Mouse (Mus musculus) limb, embryonic 11.5 days (tissue): ENCODE measurements around the gene Fam169b. TPM values are rescaled to one million over a fixed set of nuclear protein-coding genes. Genes with fewer than 3 reads are reported as not detected.

Experiments used
- ATAC-seq: fragments of 200-750 bp; cut with Nextera tagmentation; 2 replicates; pipeline ENCODE4 v1.8.0; 2017; ENCODE audit warnings: low read depth; ENCODE audit not compliant: insufficient number of reproducible peaks, low FRiP score, low TSS enrichment
- DNase-seq: peaks from one replicate; pipeline ENCODE4 v3.0.0-alpha.2; 2015; ENCODE audit warnings: low spot score
- H3K27ac ChIP-seq: fragments of 300-500 bp; sonication (generic); replicated peaks from 2 replicates; pipeline ENCODE4 v1.5.1; 2014; ENCODE audit warnings: low read depth, mild to moderate bottlenecking, low read length
- H3K27me3 ChIP-seq: fragments of 300-500 bp; sonication (generic); 2 replicates; pipeline ENCODE4 v1.6.1; 2014; ENCODE audit warnings: mild to moderate bottlenecking, low read length, mixed read lengths; ENCODE audit not compliant: control insufficient read depth, insufficient read depth
- H3K36me3 ChIP-seq: fragments of 300-500 bp; sonication (generic); 2 replicates; pipeline ENCODE4 v1.6.1; 2014; ENCODE audit warnings: mild to moderate bottlenecking, low read length, moderate library complexity, mixed read lengths; ENCODE audit not compliant: control insufficient read depth, insufficient read depth
- H3K4me1 ChIP-seq: fragments of 300-500 bp; sonication (generic); 2 replicates; pipeline ENCODE4 v1.6.1; 2014; ENCODE audit warnings: low read length, mixed read lengths; ENCODE audit not compliant: control insufficient read depth, insufficient read depth
- H3K4me2 ChIP-seq: fragments of 300-500 bp; sonication (generic); 2 replicates; pipeline ENCODE4 v1.6.1; 2014; ENCODE audit warnings: low read depth, mild to moderate bottlenecking, moderate library complexity; ENCODE audit not compliant: severe bottlenecking
- H3K4me3 ChIP-seq: fragments of 300-500 bp; sonication (generic); 2 replicates; pipeline ENCODE4 v1.5.1; 2014; ENCODE audit warnings: low read depth, low read length
- H3K9ac ChIP-seq: fragments of 300-500 bp; sonication (generic); 2 replicates; pipeline ENCODE4 v1.6.1; 2014; ENCODE audit warnings: mild to moderate bottlenecking, low read length
- H3K9me3 ChIP-seq: fragments of 300-500 bp; sonication (generic); 2 replicates; pipeline ENCODE4 v1.6.1; 2016; ENCODE audit warnings: low read length; ENCODE audit not compliant: control insufficient read depth
- WGBS: fragments of 180-500 bp; shearing (Covaris S2); extraction: QIAGEN DNeasy Blood & Tissue Kit; methylation state at CpG from one replicate; pipeline ENCODE4 v1.1.7; 2014; 5-methylcytosine and 5-hydroxymethylcytosine counted together
- polyA plus RNA-seq: library from polyadenylated mRNA; unstranded; fragments of >200 nt; fragmentation: Nextera tagmentation; extraction: Ambion mirVana; gene quantifications from 2 replicates; pipeline ENCODE4 v1.2.1, GENCODE M21; 2014

Gene Fam169b
- polyA plus RNA-seq, 1 experiment from 2014 or later: 2.0 TPM

GRCm38 (mm10) chr7:68306756-68307155 is 33.1 kb downstream of the Fam169b start:
- H3K27me3 ChIP-seq: no peaks in the 10 kb centered on the region
- H3K4me3 ChIP-seq: no peak overlapping the region
- H3K9me3 ChIP-seq: no peaks in the 10 kb centered on the region
- no peak overlapping the region for H3K9ac ChIP-seq
- peaks cover 11% of the 10 kb centered on the region for H3K4me1 ChIP-seq
- no peak overlapping the region for H3K4me2 ChIP-seq
- no peaks in the 10 kb centered on the region for H3K36me3 ChIP-seq
- ATAC-seq: no peak
- DNase-seq: no peak
- H3K27ac ChIP-seq: no peak overlapping the region
- 92% methylated on average over 8 of the region's 8 CpGs for WGBS

GRCm38 (mm10) chr7:68311469-68311868 is 37.8 kb downstream of the Fam169b start:
- 78% methylated on average over 6 of the region's 6 CpGs for WGBS
- Histone ChIP-seq H3K4me3 (no peak overlapping the region), H3K9me3 (no peaks in the 10 kb centered on the region), H3K4me1 (peaks cover 8% of the 10 kb centered on the region; the same call in 1 of the 2 replicates), H3K4me2 (no peak overlapping the region), H3K27ac (no peak overlapping the region), H3K27me3 (no peaks in the 10 kb centered on the region), H3K9ac (no peak overlapping the region), H3K36me3 (no peaks in the 10 kb centered on the region)
- no peak; the same call in 1 of the 2 replicates for ATAC-seq
- no peak for DNase-seq

- no peak for DNase-seq
- Histone ChIP-seq H3K36me3 (no peaks in the 10 kb centered on the region), H3K9me3 (no peaks in the 10 kb centered on the region), H3K4me2 (no peak overlapping the region), H3K4me1 (peaks cover 8% of the 10 kb centered on the region; the same call in 1 of the 2 replicates), H3K27ac (no peak overlapping the region), H3K4me3 (no peak overlapping the region), H3K9ac (no peak overlapping the region), H3K27me3 (no peaks in the 10 kb centered on the region)
- WGBS: 84% methylated on average over 5 of the region's 5 CpGs
- no peak for ATAC-seq
These were observed 38.8 kb downstream of the Fam169b start for GRCm38 (mm10) chr7:68312395-68312794.

GRCm38 (mm10) chr7:68313038-68313782 is 39.6 kb downstream of the Fam169b start:
- no peak overlapping the region; the same call in 1 of the 2 replicates for H3K27ac ChIP-seq
- peaks cover 8% of the 10 kb centered on the region; the same call in 1 of the 2 replicates for H3K4me1 ChIP-seq
- no peak overlapping the region for H3K9ac ChIP-seq
- H3K9me3 ChIP-seq: no peaks in the 10 kb centered on the region
- H3K36me3 ChIP-seq: no peaks in the 10 kb centered on the region
- no peak overlapping the region for H3K4me3 ChIP-seq
- H3K27me3 ChIP-seq: no peaks in the 10 kb centered on the region
- H3K4me2 ChIP-seq: no peak overlapping the region
- WGBS: 50% methylated on average over 14 of the region's 14 CpGs
- ATAC-seq: no peak; the same call in 1 of the 2 replicates
- peak; percentile 43 for DNase-seq

GRCm38 (mm10) chr7:68314286-68314685 is 40.6 kb downstream of the Fam169b start:
- H3K36me3 ChIP-seq: no peaks in the 10 kb centered on the region
- 77% methylated on average over 1 of the region's 1 CpGs for WGBS
- no peaks in the 10 kb centered on the region for H3K9me3 ChIP-seq
- no peak for DNase-seq
- H3K4me3 ChIP-seq: no peak overlapping the region
- no peaks in the 10 kb centered on the region for H3K27me3 ChIP-seq
- no peak for ATAC-seq
- H3K4me1 ChIP-seq: peaks cover 8% of the 10 kb centered on the region; the same call in 1 of the 2 replicates
- H3K9ac ChIP-seq: no peak overlapping the region
- no peak overlapping the region for H3K4me2 ChIP-seq
- H3K27ac ChIP-seq: no peak overlapping the region

GRCm38 (mm10) chr7:68315068-68315467 is 41.4 kb downstream of the Fam169b start:
- peaks cover 8% of the 10 kb centered on the region; the same call in 1 of the 2 replicates for H3K4me1 ChIP-seq
- DNase-seq (no peak), ATAC-seq (no peak)
- H3K27me3 ChIP-seq: no peaks in the 10 kb centered on the region
- H3K27ac ChIP-seq: no peak overlapping the region
- no peaks in the 10 kb centered on the region for H3K36me3 ChIP-seq
- 86% methylated on average over 4 of the region's 4 CpGs for WGBS
- H3K4me3 ChIP-seq: no peak overlapping the region
- H3K4me2 ChIP-seq: no peak overlapping the region
- no peak overlapping the region for H3K9ac ChIP-seq
- H3K9me3 ChIP-seq: no peaks in the 10 kb centered on the region

- Histone ChIP-seq H3K27ac (no peak overlapping the region), H3K4me2 (no peak overlapping the region), H3K9me3 (no peaks in the 10 kb centered on the region), H3K4me1 (0 out of 2 replicates have a peak, but pooled peaks cover 5% of the 10 kb centered on the region), H3K4me3 (no peak overlapping the region), H3K27me3 (no peaks in the 10 kb centered on the region), H3K36me3 (no peaks in the 10 kb centered on the region), H3K9ac (no peak overlapping the region)
- DNase-seq (no peak), ATAC-seq (no peak)
- 92% methylated on average over 16 of the region's 16 CpGs for WGBS
These were observed 44.6 kb downstream of the Fam169b start for GRCm38 (mm10) chr7:68318006-68318788.

- 60% methylated on average over 6 of the region's 6 CpGs for WGBS
- H3K4me1 ChIP-seq: no peaks in the 10 kb centered on the region
These were observed 45.3 kb downstream of the Fam169b start for GRCm38 (mm10) chr7:68318979-68319378.

More at GRCm38 (mm10) chr7:68318979-68319378, 45.3 kb downstream of the Fam169b start:
- ATAC-seq: no peak
- Histone ChIP-seq H3K9me3 (no peaks in the 10 kb centered on the region), H3K9ac (no peak overlapping the region), H3K36me3 (no peaks in the 10 kb centered on the region), H3K27me3 (no peaks in the 10 kb centered on the region), H3K4me2 (no peak overlapping the region), H3K4me3 (no peak overlapping the region), H3K27ac (no peak overlapping the region)
- no peak for DNase-seq
